Mouse (Mus musculus): ENCODE results near the gene Gm17535.
"Not testable (repeated sequence)": the region's sequence is repeated elsewhere in the genome, so short reads cannot be mapped to it uniquely, and the experiment has no call there.

Gene Gm17535

GRCm38 (mm10) chr9:3024912-3025467 is 9.4 kb upstream of the Gm17535 start, which contains the start of gene Gm10717:
Gm10717 (plus strand) TSS chr9:3025417.
- DNase-seq (ENCODE audit: low spot score): not testable (repeated sequence)

- DNase-seq (ENCODE audit: low spot score): peak; percentile 12
Observed at GRCm38 (mm10) chr9:3025653-3026052, 8.7 kb upstream of the Gm17535 start.

GRCm38 (mm10) chr9:3026136-3026535 is 8.3 kb upstream of the Gm17535 start:
- DNase-seq (ENCODE audit: low spot score): not testable (repeated sequence)

GRCm38 (mm10) chr9:3026741-3027140 is 7.7 kb upstream of the Gm17535 start:
- DNase-seq (ENCODE audit: low spot score): not testable (repeated sequence)

- DNase-seq (ENCODE audit: low spot score): not testable (repeated sequence)
Observed at GRCm38 (mm10) chr9:3027200-3027599, 7.2 kb upstream of the Gm17535 start.

GRCm38 (mm10) chr9:3029276-3030000 is 5.0 kb upstream of the Gm17535 start:
- not testable (repeated sequence) for DNase-seq (ENCODE audit: low spot score)

- DNase-seq (ENCODE audit: low spot score): not testable (repeated sequence)
Observed at GRCm38 (mm10) chr9:3030677-3031318, 3.6 kb upstream of the Gm17535 start.

GRCm38 (mm10) chr9:3036577-3036976 is 2.2 kb downstream of the Gm17535 start, which contains the start of gene Gm10715:
Gm10715 (plus strand) TSS chr9:3036877.
- not testable (repeated sequence) for DNase-seq (ENCODE audit: low spot score)

- DNase-seq (ENCODE audit: low spot score): not testable (repeated sequence)
Observed at GRCm38 (mm10) chr9:3038161-3038560, 3.8 kb downstream of the Gm17535 start.

Data from ovary, postnatal 36 days (tissue).